ENCODE assay signal across 11 mouse cellular contexts in genomic region chr5:71495621-71496020, GRCm38 (mm10). TPM values are rescaled to one million over a fixed set of nuclear protein-coding genes. Genes with fewer than 3 reads are reported as not detected.
DNase-seq lines count a peak whose midpoint lies in the region; ATAC-seq lines count a peak whose summit lies in the region.
"Had no signal": no experiment of that assay in that cellular context is flagged by ENCODE, and none has a peak within 500 bp of the region (broad histone marks: within the 10 kb centered on the region; RNA-seq: fewer than 3 reads in every experiment).

No protein-coding gene starts in this region.

- no peaks in the 10 kb centered on the region for H3K36me3 ChIP-seq in kidney, embryonic 15.5 days
- H3K36me3 ChIP-seq: liver, embryonic 13.5 days; midbrain, embryonic 13.5 days; neural tube, embryonic 13.5 days had no signal

- no peaks in the 10 kb centered on the region for H3K27me3 ChIP-seq in kidney, embryonic 15.5 days
- H3K27me3 ChIP-seq: liver, embryonic 13.5 days; midbrain, embryonic 13.5 days; neural tube, embryonic 13.5 days had no signal

- H3K4me1 ChIP-seq in kidney, embryonic 15.5 days = 0 out of 2 replicates have a peak, but pooled peaks cover 5% of the 10 kb centered on the region
- H3K4me1 ChIP-seq: liver, embryonic 13.5 days; neural tube, embryonic 13.5 days had no signal

- H3K9me3 ChIP-seq in kidney, embryonic 15.5 days (replicated peaks) = no peaks in the 10 kb centered on the region
- H3K9me3 ChIP-seq: liver, embryonic 13.5 days; midbrain, embryonic 13.5 days; neural tube, embryonic 13.5 days had no signal

- H3K4me2 ChIP-seq in kidney, embryonic 15.5 days = no peak overlapping the region
- H3K4me2 ChIP-seq: liver, embryonic 13.5 days; midbrain, embryonic 13.5 days; neural tube, embryonic 13.5 days had no signal

- no peak overlapping the region for H3K27ac ChIP-seq in kidney, embryonic 15.5 days
- H3K27ac ChIP-seq: liver, embryonic 13.5 days; midbrain, embryonic 13.5 days; neural tube, embryonic 13.5 days had no signal

- no peak overlapping the region for H3K9ac ChIP-seq in kidney, embryonic 15.5 days
- H3K9ac ChIP-seq: liver, embryonic 13.5 days; midbrain, embryonic 13.5 days; neural tube, embryonic 13.5 days had no signal

- ATAC-seq in frontal cortex, adult (ENCODE audit: low TSS enrichment) = peak; percentile 69
- ATAC-seq in kidney, embryonic 15.5 days (replicated peaks; ENCODE audit: low FRiP score) = peak; percentile 69; the same call in 1 of the 2 replicates
- ATAC-seq: midbrain, embryonic 13.5 days had no signal

- DNase-seq in frontal cortex, postnatal 36 days (ENCODE audit: low spot score in 2 of 2) = no peak
- DNase-seq in kidney, postnatal 36 days = no peak
- peak; percentile 6 for DNase-seq in right cerebral cortex, adult 18-20 months
- no peak for DNase-seq in right cerebral cortex, postnatal 25 days
- DNase-seq in adipocyte (ENCODE audit: low spot score) = no peak
- DNase-seq: liver, embryonic 13.5 days; thymus, adult 18-20 months had no signal

- no peak overlapping the region for H3K4me3 ChIP-seq in kidney, embryonic 15.5 days (replicated peaks)
- H3K4me3 ChIP-seq: liver, embryonic 13.5 days; midbrain, embryonic 13.5 days; neural tube, embryonic 13.5 days had no signal

- WGBS in kidney, embryonic 15.5 days = 19% methylated on average over 5 of the region's 5 CpGs

RNA-seq across cellular contexts. Expression of gene Cox7b2, which starts 52.4 kb away (rescaled TPM):
- polyA plus RNA-seq in kidney, embryonic 15.5 days (2015; fragmentation: Nextera tagmentation; extraction: Ambion mirVana) = not detected in 2 replicates
- polyA plus RNA-seq: liver, embryonic 13.5 days had no signal
